Mouse (Mus musculus): ENCODE results near the gene Cc2d2a. TPM values are rescaled to one million over a fixed set of nuclear protein-coding genes. Genes with fewer than 3 reads are reported as not detected.

Cc2d2a gene
- 8.5 and 8.9 TPM in 2 replicates for polyA plus RNA-seq (2016; fragmentation: Nextera tagmentation; extraction: Ambion mirVana)

DNA sequence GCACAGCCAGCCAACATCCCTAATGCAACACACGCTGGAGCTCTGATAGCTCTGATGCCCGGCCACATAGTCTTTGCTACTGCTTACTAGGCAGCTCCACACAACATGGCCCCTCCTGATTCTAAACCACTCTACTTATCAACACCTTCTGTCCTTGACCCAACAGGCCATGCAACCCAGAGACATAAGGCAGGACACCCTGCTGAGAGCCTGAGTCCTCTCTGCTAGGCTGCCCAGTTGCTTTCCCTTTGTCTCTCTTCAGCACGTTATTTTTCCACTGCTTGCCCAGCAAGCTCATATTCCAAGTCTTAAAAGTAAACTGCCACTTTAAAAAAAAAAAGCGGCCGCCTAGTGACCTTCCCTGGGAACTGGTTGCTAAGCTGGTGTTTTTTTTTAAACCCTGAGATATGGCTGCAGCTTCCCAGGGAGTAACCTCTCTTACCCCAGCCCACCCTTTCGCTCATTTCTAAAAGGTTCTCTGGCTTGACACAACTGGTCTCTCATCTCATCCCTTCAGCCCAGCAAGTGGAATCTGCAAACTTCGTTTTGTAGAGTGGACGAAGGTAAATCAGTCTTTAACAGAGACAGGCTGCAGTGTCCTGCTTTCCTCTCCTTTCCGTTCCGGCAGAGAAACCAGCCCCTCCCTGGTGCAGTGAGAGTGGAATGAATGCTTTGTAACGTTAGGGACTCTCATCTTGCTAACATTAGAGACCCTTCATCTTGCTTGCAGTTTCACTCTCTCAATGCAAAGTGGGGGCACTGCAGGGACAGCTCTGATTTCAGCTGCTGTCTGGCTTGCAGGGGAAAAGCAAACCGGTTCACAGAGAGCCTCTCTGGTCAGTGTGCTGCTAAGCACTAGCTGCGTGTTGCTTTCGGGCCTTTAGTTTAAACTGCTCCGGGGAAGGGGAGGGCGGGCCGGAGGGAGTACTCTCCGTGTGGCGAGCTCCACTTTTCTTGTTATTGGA, at the start of gene Cc2d2a:
TSS of gene Cc2d2a (plus strand) at position 350 of the 965 bp plus-strand sequence.
- H3K27me3 ChIP-seq (ENCODE audit: insufficient read depth, poor library complexity, severe bottlenecking) = no peaks in the 10 kb centered on the region
- H3K9me3 ChIP-seq = no peaks in the 10 kb centered on the region
- peak within 1 kb of the TSS; percentile 90 for H3K27ac ChIP-seq
- H3K36me3 ChIP-seq = no peaks in the 10 kb centered on the region
- H3K4me1 ChIP-seq = peaks cover 26% of the 10 kb centered on the region
- DNase-seq (ENCODE audit: low spot score) = peak; percentile 90
- WGBS = 3% methylated on average over 19 of the region's 19 CpGs
- H3K4me3 ChIP-seq = peak within 1 kb of the TSS; percentile 57

DNA sequence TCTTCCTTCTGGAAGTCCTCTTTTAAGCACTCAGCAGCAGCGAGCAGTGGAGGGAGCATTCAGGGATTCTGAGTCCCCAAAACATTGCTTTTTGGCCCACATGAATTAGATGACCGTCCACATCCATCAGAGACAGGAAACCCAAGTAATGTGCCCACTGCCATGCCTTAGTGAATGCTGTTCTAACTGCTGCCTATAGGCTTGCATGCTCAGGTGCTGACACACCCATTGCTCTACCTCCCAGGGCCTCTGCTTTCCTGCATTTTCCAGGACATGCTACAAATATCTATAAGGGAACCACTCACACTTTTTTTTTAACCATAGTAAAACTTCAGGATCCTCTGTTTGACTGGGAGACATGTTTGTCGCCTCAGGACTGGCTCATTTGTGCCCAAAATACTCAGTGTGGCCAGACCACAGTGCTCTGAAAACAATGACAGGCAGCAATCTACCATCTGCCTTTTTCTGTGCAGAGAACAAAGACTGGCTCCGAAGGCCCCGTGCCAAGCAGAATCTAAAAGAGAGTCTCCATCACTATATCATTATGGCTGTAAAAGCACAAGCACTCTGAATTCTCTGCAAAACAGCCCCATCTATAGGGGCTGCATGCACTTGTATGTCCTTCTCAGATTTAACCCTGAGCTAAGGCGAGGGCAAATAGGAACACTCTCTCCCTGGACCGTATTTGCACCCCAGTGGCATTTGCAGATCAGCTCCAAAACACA, 40.4 kb upstream of the Cc2d2a start:
- no peaks in the 10 kb centered on the region for H3K36me3 ChIP-seq
- no peaks in the 10 kb centered on the region for H3K27me3 ChIP-seq (ENCODE audit: insufficient read depth, poor library complexity, severe bottlenecking)
- H3K27ac ChIP-seq = no peak overlapping the region
- H3K4me1 ChIP-seq = no peaks in the 10 kb centered on the region
- DNase-seq (ENCODE audit: low spot score) = no peak
- 73% methylated on average over 7 of the region's 7 CpGs for WGBS
- no peaks in the 10 kb centered on the region for H3K9me3 ChIP-seq
- no peak overlapping the region for H3K4me3 ChIP-seq

DNA sequence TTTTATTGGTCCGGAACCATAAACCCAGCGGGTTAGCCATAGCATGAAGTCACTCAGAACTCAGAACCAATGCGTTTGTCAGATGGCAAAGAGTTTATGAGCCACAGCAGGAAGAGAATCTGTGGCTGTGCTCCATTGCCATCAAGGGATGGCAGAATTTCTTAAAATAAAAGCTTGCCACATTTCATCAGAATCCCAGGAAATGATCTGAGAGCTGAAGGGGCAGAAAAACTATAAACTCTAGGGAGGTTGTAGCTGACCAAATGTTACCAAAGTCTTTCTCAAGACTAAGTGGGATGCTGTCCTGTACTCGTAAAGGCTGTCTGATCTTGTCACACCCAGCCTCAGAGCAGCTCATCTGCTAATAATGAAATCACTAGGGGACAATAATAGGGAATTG, 36.7 kb upstream of the Cc2d2a start:
- no peak for DNase-seq (ENCODE audit: low spot score)
- WGBS = 74% methylated on average over 4 of the region's 4 CpGs
- Histone ChIP-seq H3K36me3 (no peaks in the 10 kb centered on the region), H3K4me3 (no peak overlapping the region), H3K27ac (no peak overlapping the region), H3K4me1 (no peaks in the 10 kb centered on the region), H3K9me3 (no peaks in the 10 kb centered on the region), H3K27me3 (ENCODE audit: insufficient read depth, poor library complexity, severe bottlenecking) (no peaks in the 10 kb centered on the region)

DNA sequence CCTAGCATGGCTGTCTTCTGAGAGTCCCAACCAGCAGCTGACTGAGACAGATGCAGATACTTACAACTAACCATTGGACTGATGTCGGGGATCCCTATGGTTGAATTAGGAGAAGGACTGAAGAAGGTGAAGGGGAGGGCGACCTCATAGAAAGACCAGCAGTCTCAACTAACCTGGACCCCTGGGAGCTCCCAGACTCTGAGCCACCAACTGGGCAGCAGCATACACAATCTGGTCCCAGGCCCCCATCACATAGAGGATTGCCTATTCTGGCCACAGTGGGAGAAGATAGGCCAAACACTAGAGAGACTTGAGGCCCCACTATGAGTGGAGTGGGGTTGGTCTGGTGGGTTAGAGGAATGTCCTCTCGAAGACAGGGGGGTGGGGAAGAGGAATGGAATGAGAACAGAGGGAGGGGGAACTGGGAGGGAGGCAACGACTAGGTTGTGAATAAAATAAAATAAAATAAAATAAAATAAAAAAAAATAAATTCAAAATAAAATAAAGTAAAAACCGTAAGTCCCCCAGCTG, 28.0 kb upstream of the Cc2d2a start:
- H3K36me3 ChIP-seq = no peaks in the 10 kb centered on the region
- no peak overlapping the region for H3K4me3 ChIP-seq
- DNase-seq (ENCODE audit: low spot score) = no peak
- no peak overlapping the region for H3K27ac ChIP-seq
- no peaks in the 10 kb centered on the region for H3K27me3 ChIP-seq (ENCODE audit: insufficient read depth, poor library complexity, severe bottlenecking)
- H3K9me3 ChIP-seq = no peaks in the 10 kb centered on the region
- WGBS = 80% methylated on average over 5 of the region's 5 CpGs
- H3K4me1 ChIP-seq = no peaks in the 10 kb centered on the region

DNA sequence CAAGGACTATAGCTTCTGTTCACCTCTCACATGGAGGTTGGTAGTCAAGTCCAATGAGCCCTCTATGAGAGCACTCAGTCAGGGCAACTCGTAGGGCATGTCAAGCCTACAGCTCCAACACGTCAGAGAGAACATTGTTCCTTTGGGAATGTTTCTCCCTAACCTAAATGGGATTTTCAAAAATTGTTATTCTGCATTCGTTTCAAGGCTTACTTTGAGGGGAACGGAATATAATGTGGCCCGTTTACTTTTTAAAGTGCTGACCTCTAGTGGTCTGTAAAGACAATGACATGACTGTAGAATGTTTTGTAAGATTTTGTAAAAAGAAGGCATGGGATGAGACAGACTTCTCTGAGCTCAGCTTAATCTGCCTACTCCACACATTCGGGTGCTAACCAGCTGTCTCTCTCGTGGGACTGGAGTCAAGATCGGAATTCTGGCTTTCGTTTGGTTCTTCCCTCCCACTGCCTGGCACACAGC, 27.5 kb upstream of the Cc2d2a start:
- Histone ChIP-seq H3K4me3 (no peak overlapping the region), H3K27me3 (ENCODE audit: insufficient read depth, poor library complexity, severe bottlenecking) (no peaks in the 10 kb centered on the region), H3K27ac (no peak overlapping the region), H3K9me3 (no peaks in the 10 kb centered on the region), H3K36me3 (no peaks in the 10 kb centered on the region), H3K4me1 (no peaks in the 10 kb centered on the region)
- WGBS = 39% methylated on average over 9 of the region's 9 CpGs
- DNase-seq (ENCODE audit: low spot score) = no peak

DNA sequence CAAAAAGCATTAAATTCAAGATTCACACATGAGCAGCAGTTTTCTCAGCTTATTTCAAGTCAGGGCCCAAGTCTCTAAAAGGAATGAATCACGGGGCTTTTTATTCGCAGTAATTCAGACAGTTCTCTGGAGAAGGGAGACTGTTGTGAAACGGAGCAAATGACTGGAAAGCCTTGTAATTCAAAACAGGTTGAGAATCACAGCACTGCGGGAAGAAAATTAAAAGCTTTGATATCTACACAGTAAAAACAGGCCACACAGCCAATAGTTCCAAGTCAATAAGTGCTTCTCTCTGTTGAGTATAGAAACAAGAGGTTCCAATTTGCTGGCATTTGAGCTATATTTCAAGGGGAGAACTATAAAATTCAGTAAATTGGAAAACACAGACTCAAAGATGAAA, 17.1 kb upstream of the Cc2d2a start:
- Histone ChIP-seq H3K27me3 (ENCODE audit: insufficient read depth, poor library complexity, severe bottlenecking) (no peaks in the 10 kb centered on the region), H3K4me1 (no peaks in the 10 kb centered on the region), H3K4me3 (no peak overlapping the region), H3K36me3 (no peaks in the 10 kb centered on the region), H3K9me3 (no peaks in the 10 kb centered on the region), H3K27ac (no peak overlapping the region)
- WGBS = 75% methylated on average over 4 of the region's 4 CpGs
- no peak for DNase-seq (ENCODE audit: low spot score)

DNA sequence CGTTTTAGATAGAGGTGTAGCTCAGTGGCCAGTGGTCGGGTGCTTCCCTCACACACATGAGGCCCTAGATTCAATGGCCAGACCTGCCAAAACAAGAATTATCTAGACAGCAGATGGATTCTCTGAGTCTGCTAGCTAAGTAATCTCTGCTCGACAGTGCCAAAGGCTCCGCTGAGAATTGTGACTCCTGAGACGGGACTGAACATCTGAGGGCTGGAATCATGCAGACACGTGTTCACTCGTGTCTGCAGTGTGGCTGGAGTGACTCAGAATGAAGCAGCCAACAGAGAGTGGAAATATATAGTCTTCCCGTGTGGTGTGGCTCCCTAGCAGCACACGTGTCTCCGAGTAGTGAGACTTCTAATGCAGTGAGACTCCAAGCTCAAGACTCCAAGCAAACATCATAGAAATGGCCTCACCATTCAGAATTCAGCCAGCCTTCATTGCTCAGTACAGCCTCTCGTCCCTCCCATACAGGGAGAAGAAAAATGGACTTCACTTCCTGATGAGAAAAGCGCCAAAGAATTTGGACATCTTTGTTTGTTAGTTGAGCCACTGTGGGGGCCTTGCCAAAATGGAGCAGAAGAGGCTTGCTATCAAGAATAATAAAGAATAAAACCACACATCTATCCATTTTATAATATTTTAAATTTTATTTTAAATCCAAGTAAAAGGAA, 14.9 kb upstream of the Cc2d2a start:
- DNase-seq (ENCODE audit: low spot score) = no peak
- H3K27ac ChIP-seq = no peak overlapping the region
- H3K4me3 ChIP-seq = no peak overlapping the region
- no peaks in the 10 kb centered on the region for H3K4me1 ChIP-seq
- H3K27me3 ChIP-seq (ENCODE audit: insufficient read depth, poor library complexity, severe bottlenecking) = no peaks in the 10 kb centered on the region
- no peaks in the 10 kb centered on the region for H3K9me3 ChIP-seq
- no peaks in the 10 kb centered on the region for H3K36me3 ChIP-seq
- WGBS = 81% methylated on average over 12 of the region's 12 CpGs

DNA sequence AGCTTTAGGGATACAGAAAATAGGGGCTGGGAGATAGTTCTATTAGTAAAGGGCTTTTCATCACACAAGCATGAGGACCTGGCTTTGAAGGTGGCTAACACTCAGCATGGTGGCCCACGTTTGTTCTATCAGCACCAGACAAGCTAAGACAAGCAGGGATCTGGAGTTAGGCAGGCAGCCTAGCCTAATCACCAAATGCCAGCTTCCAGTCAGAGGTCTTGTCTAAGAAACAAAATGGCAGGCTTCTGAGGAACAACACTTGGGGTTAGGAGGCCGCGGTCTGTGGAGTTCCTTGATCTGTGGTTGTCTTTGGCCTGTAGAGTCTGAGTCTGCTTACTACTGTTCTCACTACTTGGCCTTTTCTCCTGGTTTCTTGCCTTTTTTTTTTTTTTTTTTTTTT, 648 bp upstream of the Cc2d2a start:
- Histone ChIP-seq H3K36me3 (no peaks in the 10 kb centered on the region), H3K4me3 (no peak overlapping the region), H3K9me3 (no peaks in the 10 kb centered on the region), H3K27me3 (ENCODE audit: insufficient read depth, poor library complexity, severe bottlenecking) (no peaks in the 10 kb centered on the region), H3K4me1 (peaks cover 26% of the 10 kb centered on the region), H3K27ac (peak overlapping the region; percentile 90)
- 70% methylated on average over 3 of the region's 3 CpGs for WGBS
- DNase-seq (ENCODE audit: low spot score) = peak; percentile 71

DNA sequence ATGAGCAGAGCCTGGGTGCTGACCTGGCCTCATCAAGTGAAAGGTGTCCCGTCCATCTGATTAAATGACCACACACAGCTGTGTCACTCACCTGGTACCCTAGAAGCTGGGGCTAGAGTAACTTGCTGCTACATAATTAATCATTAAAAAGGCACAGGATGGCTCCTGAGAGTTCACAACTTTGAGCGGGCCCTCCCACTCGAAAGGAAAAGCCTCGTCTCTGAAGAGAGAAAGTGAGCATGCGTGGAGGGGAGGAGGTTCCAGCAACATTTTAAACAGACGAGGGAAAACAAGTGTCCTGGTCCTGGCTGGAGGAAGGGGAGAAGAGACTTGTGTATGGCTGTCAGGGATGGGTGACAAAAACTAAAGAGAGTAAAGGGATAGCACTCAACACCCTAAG, 1.4 kb downstream of the Cc2d2a start:
- Histone ChIP-seq H3K4me1 (peaks cover 29% of the 10 kb centered on the region), H3K27me3 (ENCODE audit: insufficient read depth, poor library complexity, severe bottlenecking) (no peaks in the 10 kb centered on the region), H3K4me3 (peak overlapping the region; percentile 57), H3K9me3 (no peaks in the 10 kb centered on the region), H3K27ac (peak overlapping the region; percentile 90), H3K36me3 (no peaks in the 10 kb centered on the region)
- no peak for DNase-seq (ENCODE audit: low spot score)
- WGBS = 56% methylated on average over 6 of the region's 6 CpGs

DNA sequence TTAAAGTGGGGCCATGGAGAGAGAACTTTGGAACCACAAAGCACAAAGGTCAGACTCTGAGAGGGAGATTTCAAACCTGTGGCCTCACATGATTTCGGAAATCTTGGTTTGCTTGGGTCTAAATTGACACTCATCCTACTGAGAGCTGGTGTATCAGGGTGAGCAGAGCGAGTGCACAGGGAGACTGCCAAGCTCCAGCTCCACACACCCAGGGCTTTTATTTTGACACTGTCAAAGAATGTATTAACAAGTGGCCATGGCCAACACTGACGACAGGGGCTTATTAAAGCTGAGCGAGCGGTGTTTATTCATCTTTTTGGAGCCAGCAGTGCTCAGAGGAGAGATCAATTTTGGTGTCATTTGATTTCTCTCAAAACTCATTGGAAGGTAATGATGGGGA, 3.0 kb downstream of the Cc2d2a start:
- Histone ChIP-seq H3K9me3 (no peaks in the 10 kb centered on the region), H3K27ac (peak overlapping the region; percentile 10; the same call in 1 of the 2 replicates), H3K27me3 (ENCODE audit: insufficient read depth, poor library complexity, severe bottlenecking) (no peaks in the 10 kb centered on the region), H3K36me3 (no peaks in the 10 kb centered on the region), H3K4me1 (peaks cover 29% of the 10 kb centered on the region), H3K4me3 (peak overlapping the region; percentile 43)
- 27% methylated on average over 5 of the region's 5 CpGs for WGBS
- DNase-seq (ENCODE audit: low spot score) = peak; percentile 64

DNA sequence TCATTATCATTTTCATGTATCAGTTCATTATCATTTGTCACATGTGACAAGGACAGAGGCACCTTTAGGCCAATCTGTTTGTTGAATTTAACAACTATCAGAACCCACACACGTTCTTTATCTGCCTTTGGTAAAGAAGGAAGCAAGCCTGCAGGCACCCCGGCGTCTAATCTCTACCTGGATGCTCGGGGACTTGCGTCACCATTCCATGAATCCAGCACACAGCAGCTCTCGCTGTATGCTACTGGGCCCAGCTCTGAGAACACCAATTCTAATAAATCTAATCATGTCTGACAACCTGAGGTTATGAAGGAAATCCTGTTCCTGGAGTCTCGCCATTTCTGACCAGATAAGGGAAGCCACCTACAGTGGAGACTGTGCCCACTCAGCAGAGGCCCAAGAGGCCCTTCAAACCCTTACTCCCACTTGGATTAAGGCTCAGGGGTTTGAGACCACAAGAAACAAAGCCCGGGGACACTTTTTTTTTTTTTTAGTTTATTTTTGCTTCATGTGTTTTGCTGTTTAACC, 7.0 kb downstream of the Cc2d2a start:
- Histone ChIP-seq H3K4me1 (peaks cover 26% of the 10 kb centered on the region), H3K36me3 (peaks cover 5% of the 10 kb centered on the region; the same call in 1 of the 2 replicates), H3K27ac (0 out of 2 replicates have a peak overlapping the region, but pooled peaks have one; percentile 22), H3K4me3 (no peak overlapping the region), H3K27me3 (ENCODE audit: insufficient read depth, poor library complexity, severe bottlenecking) (no peaks in the 10 kb centered on the region), H3K9me3 (no peaks in the 10 kb centered on the region)
- WGBS = 37% methylated on average over 8 of the region's 8 CpGs
- peak; percentile 50 for DNase-seq (ENCODE audit: low spot score)

DNA sequence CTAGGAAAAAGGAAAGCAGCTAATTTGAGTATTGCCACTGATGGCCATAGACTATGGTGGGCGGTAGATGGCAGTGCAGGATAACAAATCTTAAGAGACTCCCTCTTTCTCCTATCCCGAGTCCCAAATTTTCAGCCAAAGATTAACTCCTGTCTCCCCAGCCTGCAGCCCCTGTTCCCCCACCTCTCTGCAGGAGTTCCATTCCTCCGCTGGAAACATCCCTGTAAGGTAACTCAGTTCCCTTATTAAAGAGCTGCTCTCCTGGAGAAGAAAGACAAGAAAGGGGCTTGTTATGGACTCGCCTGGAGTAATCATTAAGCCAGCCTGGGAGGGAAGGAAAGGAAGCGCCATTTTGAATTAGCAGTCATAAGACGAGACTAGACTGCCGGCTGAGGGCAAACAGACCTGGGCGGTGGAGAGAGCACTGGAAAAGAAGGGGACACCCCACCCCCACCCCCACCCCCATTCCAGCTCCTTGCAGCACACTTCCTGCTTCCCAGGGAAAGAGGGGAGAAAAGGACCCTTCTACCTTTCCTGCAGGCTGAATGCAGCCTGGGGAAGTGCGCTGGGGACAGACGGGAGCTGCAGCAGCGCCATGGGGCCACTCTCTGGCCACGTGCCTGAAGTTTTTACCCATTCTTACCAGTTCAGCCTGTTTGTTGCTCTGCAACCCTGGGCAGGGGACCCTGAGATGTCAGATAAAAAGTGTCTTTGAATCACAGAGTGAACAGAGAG, 10.2 kb downstream of the Cc2d2a start:
- WGBS = under 1% methylated on average over 12 of the region's 12 CpGs
- Histone ChIP-seq H3K27ac (peak overlapping the region; percentile 95), H3K27me3 (ENCODE audit: insufficient read depth, poor library complexity, severe bottlenecking) (no peaks in the 10 kb centered on the region), H3K9me3 (no peaks in the 10 kb centered on the region), H3K4me1 (peaks cover 17% of the 10 kb centered on the region), H3K36me3 (peaks cover 18% of the 10 kb centered on the region), H3K4me3 (peak overlapping the region; percentile 60)
- DNase-seq (ENCODE audit: low spot score) = peak; percentile 85
